Mouse (Mus musculus) CH12.LX (cell line): Measurements from ENCODE around the gene Gm15319. TPM values are rescaled to one million over a fixed set of nuclear protein-coding genes. Genes with fewer than 3 reads are reported as not detected.
"Not testable (repeated sequence)": the region's sequence is repeated elsewhere in the genome, so short reads cannot be mapped to it uniquely, and the experiment has no call there.

Source experiments
- DNase-seq: peaks from one replicate; pipeline ENCODE4 v3.0.0-alpha.2; 2013; ENCODE audit errors: extremely low read depth
- H3K27ac ChIP-seq: 2 replicates; pipeline ENCODE4 v1.5.1; 2012; ENCODE audit warnings: low read depth, mild to moderate bottlenecking, control low read depth, moderate library complexity; ENCODE audit not compliant: insufficient read depth
- H3K27me3 ChIP-seq: replicated peaks from 2 replicates; pipeline ENCODE3; 2012; ENCODE audit warnings: inconsistent platforms
- H3K36me3 ChIP-seq, 2 experiments: replicated peaks in 1 of 2; 2 replicates each; pipeline versions ENCODE3 to v1.6.1; 2012; ENCODE audit warnings: inconsistent platforms in 1 of 2, low read length in 1 of 2, mild to moderate bottlenecking in 1 of 2, mixed read lengths in 1 of 2, moderate library complexity in 1 of 2; ENCODE audit not compliant: control insufficient read depth in 1 of 2, insufficient read depth in 1 of 2
- H3K4me1 ChIP-seq, 2 experiments: 2 replicates each; pipeline ENCODE4 v1.6.1; 2012; ENCODE audit warnings: inconsistent platforms in 1 of 2, moderate library complexity in 1 of 2; ENCODE audit not compliant: insufficient read depth in 2 of 2, control insufficient read depth in 1 of 2
- H3K4me2 ChIP-seq: 2 replicates; pipeline ENCODE4 v1.6.1; 2012; ENCODE audit warnings: low read depth, mild to moderate bottlenecking, control low read depth; ENCODE audit not compliant: poor library complexity, insufficient read depth, severe bottlenecking
- H3K4me3 ChIP-seq, 3 experiments: fragments of 150-350 bp in 1 of 3; sonication (generic) in 1 of 3; replicated peaks in 1 of 3; 2 replicates each; pipeline versions ENCODE3 to v1.5.1; 2011 to 2012; ENCODE audit warnings: low read depth in 2 of 3, low read length in 2 of 3, mild to moderate bottlenecking in 2 of 3, moderate library complexity in 2 of 3, control low read depth in 1 of 3, improper control_type of control experiment in 1 of 3, inconsistent platforms in 1 of 3, mixed read lengths in 1 of 3; ENCODE audit not compliant: poor library complexity in 1 of 3
- H3K79me2 ChIP-seq: replicated peaks from 2 replicates; pipeline ENCODE4 v1.6.1; 2012; ENCODE audit warnings: mild to moderate bottlenecking, moderate library complexity; ENCODE audit not compliant: control insufficient read depth, poor library complexity, insufficient read depth, severe bottlenecking; ENCODE audit errors: extremely low read depth
- H3K9ac ChIP-seq: 2 replicates; pipeline ENCODE4 v1.6.1; 2012; ENCODE audit warnings: low read depth, mild to moderate bottlenecking, control low read depth, moderate library complexity; ENCODE audit not compliant: insufficient read depth
- H3K9me3 ChIP-seq: replicated peaks from 2 replicates; pipeline ENCODE3; 2012; ENCODE audit warnings: low read length, inconsistent platforms, mixed read lengths
- dilution Hi-C: fragments of 300-500 bp; cut with MboI; formaldehyde crosslinking; loops from 2 replicates; pipeline ENCODE4 v1.14.3; 2020; ENCODE audit warnings: low sequenced_read_pairs; ENCODE audit not compliant: extremely low pct_unique_long_range_greater_than_20kb, extremely low pct_ligation_motif_present
- in situ Hi-C: fragments of 300-500 bp; cut with MboI; formaldehyde crosslinking; loops from 3 replicates; pipeline ENCODE4 v1.14.3; 2019; ENCODE audit warnings: low sequenced_read_pairs, low pct_ligation_motif_present, low pct_unique_long_range_greater_than_20kb, mixed read lengths
- polyA plus RNA-seq: library from polyadenylated mRNA; unstranded; fragments of >175 nt; gene quantifications from 2 replicates; pipeline ENCODE4 v1.2.1, GENCODE M21; 2012; ENCODE audit warnings: low read depth; ENCODE audit not compliant: insufficient read length
- total RNA-seq, 2 experiments: library from RNA; depleted of rRNA; stranded (reverse); fragments of 300-350 nt in 1 of 2; fragments of >200 nt in 1 of 2; gene quantifications; 2 replicates each; pipeline ENCODE4 v1.2.3; 2012 to 2014

Gm15319 gene
- total and polyA plus RNA-seq, 3 experiments = not detected

GRCm38 (mm10) chr8:20295881-20296280 is 67.1 kb downstream of the Gm15319 start:
- H3K4me2 ChIP-seq, H3K9me3 ChIP-seq, H3K4me1 ChIP-seq, H3K4me3 ChIP-seq, H3K79me2 ChIP-seq, H3K9ac ChIP-seq, dilution Hi-C loops, H3K27me3 ChIP-seq, H3K36me3 ChIP-seq, DNase-seq, in situ Hi-C loops, H3K27ac ChIP-seq: not testable (repeated sequence)

DNA sequence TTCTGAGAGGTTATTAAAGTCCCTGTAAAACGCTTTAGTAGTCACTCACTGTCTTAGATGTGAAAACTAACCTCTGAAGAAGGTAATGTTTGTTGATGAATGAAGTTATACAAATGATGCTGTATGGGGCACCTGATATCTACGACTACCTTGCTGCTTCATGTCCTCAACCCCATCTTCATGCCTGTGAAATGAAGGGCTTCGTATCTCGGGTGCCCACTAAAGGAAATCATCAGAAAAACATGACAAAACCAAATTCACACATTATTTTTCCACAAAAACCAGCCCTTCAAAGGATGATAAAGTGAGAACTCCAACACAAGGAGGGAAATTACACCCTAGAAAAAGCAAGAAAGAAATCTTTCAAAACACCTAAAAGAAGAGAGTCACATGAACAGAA is 68.2 kb downstream of the Gm15319 start:
- in situ Hi-C loops, dilution Hi-C loops, H3K36me3 ChIP-seq: not testable (repeated sequence)

GRCm38 (mm10) chr8:20293966-20294365 is 69.0 kb downstream of the Gm15319 start:
- H3K36me3 ChIP-seq, H3K4me3 ChIP-seq, H3K27ac ChIP-seq, H3K27me3 ChIP-seq, H3K4me2 ChIP-seq, dilution Hi-C loops, H3K9me3 ChIP-seq, H3K9ac ChIP-seq, H3K4me1 ChIP-seq, in situ Hi-C loops, H3K79me2 ChIP-seq, DNase-seq: not testable (repeated sequence)

More for the DNA sequence above, 68.2 kb downstream of the Gm15319 start:
- H3K27ac ChIP-seq, H3K79me2 ChIP-seq, H3K4me3 ChIP-seq, H3K9ac ChIP-seq, H3K4me2 ChIP-seq, H3K9me3 ChIP-seq, H3K4me1 ChIP-seq, H3K27me3 ChIP-seq, DNase-seq: not testable (repeated sequence)

- H3K27me3 ChIP-seq, H3K4me1 ChIP-seq, H3K79me2 ChIP-seq, H3K4me3 ChIP-seq, dilution Hi-C loops, H3K4me2 ChIP-seq, H3K36me3 ChIP-seq, DNase-seq, H3K9me3 ChIP-seq, in situ Hi-C loops, H3K9ac ChIP-seq, H3K27ac ChIP-seq: not testable (repeated sequence)
Observed at GRCm38 (mm10) chr8:20290015-20290414, 73.0 kb downstream of the Gm15319 start.

DNA sequence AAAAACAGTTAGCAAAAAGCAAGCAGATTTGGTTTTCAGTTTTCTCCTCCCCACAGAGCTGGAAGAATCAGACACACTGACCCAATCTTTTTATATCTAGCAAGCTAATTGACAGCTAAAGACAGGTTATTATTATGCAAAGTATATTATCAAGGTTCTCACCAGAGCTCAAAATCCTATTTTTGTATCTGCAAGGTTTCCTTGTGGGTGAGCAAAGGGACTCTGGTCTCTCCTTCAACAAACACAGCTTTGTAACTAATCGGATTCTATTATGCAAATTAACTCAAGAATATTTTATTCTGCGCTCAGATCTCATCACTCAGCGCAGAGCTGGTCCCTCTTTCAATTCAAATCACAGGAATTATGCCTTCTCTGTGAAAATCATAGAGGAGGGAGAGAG is 74.1 kb downstream of the Gm15319 start:
- H3K36me3 ChIP-seq, H3K79me2 ChIP-seq, H3K4me1 ChIP-seq, H3K9ac ChIP-seq, DNase-seq, in situ Hi-C loops, H3K9me3 ChIP-seq, H3K4me2 ChIP-seq, H3K27me3 ChIP-seq, dilution Hi-C loops, H3K4me3 ChIP-seq, H3K27ac ChIP-seq: not testable (repeated sequence)

GRCm38 (mm10) chr8:20287706-20288105 is 75.3 kb downstream of the Gm15319 start:
- H3K79me2 ChIP-seq, H3K27me3 ChIP-seq, H3K4me2 ChIP-seq, DNase-seq, H3K4me3 ChIP-seq, H3K36me3 ChIP-seq, H3K9me3 ChIP-seq, H3K9ac ChIP-seq, in situ Hi-C loops, dilution Hi-C loops, H3K4me1 ChIP-seq, H3K27ac ChIP-seq: not testable (repeated sequence)
